Mouse (Mus musculus): ENCODE data around the gene Ankrd54. TPM values are rescaled to one million over a fixed set of nuclear protein-coding genes. Genes with fewer than 3 reads are reported as not detected.

Ankrd54 gene
- total and polyA plus RNA-seq, 3 experiments, result 20.1 to 101 (median 27.2) TPM

GRCm38 (mm10) chr15:79075658-79076365, 13.1 kb upstream of the Ankrd54 start:
- no peak for DNase-seq

- peak; percentile 93 for DNase-seq
Observed at GRCm38 (mm10) chr15:79074913-79075532, 12.3 kb upstream of the Ankrd54 start, which contains the start of gene Eif3l. Gene Eif3l, plus strand, starts transcription at chr15:79075179.

- no peak for DNase-seq
Observed at GRCm38 (mm10) chr15:79074446-79074845, 11.8 kb upstream of the Ankrd54 start.

- DNase-seq, result no peak
Observed at GRCm38 (mm10) chr15:79073752-79074151, 11.1 kb upstream of the Ankrd54 start.

- peak; percentile 40 for DNase-seq
Observed at GRCm38 (mm10) chr15:79071117-79072039, 8.7 kb upstream of the Ankrd54 start.

GRCm38 (mm10) chr15:79068416-79068815, 5.7 kb upstream of the Ankrd54 start:
- DNase-seq, result no peak

- no peak for DNase-seq
Observed at GRCm38 (mm10) chr15:79067631-79068030, 4.9 kb upstream of the Ankrd54 start.

- no peak for DNase-seq
Observed at GRCm38 (mm10) chr15:79066276-79066675, 3.6 kb upstream of the Ankrd54 start.

GRCm38 (mm10) chr15:79065086-79065770, 2.5 kb upstream of the Ankrd54 start:
- DNase-seq, result no peak

GRCm38 (mm10) chr15:79063160-79063740, 557 bp upstream of the Ankrd54 start:
- no peak for DNase-seq

GRCm38 (mm10) chr15:79060887-79061565, 1.7 kb downstream of the Ankrd54 start:
- no peak for DNase-seq

- no peak for DNase-seq
Observed at GRCm38 (mm10) chr15:79057850-79058249, 4.8 kb downstream of the Ankrd54 start.

GRCm38 (mm10) chr15:79056601-79057000, 6.1 kb downstream of the Ankrd54 start:
- DNase-seq, result no peak

GRCm38 (mm10) chr15:79052366-79052765, 10.3 kb downstream of the Ankrd54 start:
- DNase-seq, result no peak

- DNase-seq, result no peak
Observed at GRCm38 (mm10) chr15:79051461-79052360, 11.0 kb downstream of the Ankrd54 start.

GRCm38 (mm10) chr15:79050964-79051363, 11.7 kb downstream of the Ankrd54 start:
- DNase-seq, result no peak

GRCm38 (mm10) chr15:79050160-79050845, 12.4 kb downstream of the Ankrd54 start:
- DNase-seq, result no peak

- no peak for DNase-seq
Observed at GRCm38 (mm10) chr15:79048186-79048585, 14.5 kb downstream of the Ankrd54 start.

GRCm38 (mm10) chr15:79044837-79045236, 17.9 kb downstream of the Ankrd54 start:
- no peak for DNase-seq

Measured in adrenal gland, adult 2 months (tissue).